Mouse (Mus musculus) embryonic facial prominence, embryonic 15.5 days (tissue): Measurements from ENCODE around the gene Gmds. TPM values are rescaled to one million over a fixed set of nuclear protein-coding genes. Genes with fewer than 3 reads are reported as not detected.

ENCODE experiments used
- ATAC-seq: fragments of 200-750 bp; cut with Nextera tagmentation; 2 replicates; pipeline ENCODE4 v1.8.0; 2017; ENCODE audit warnings: low read depth, moderate TSS enrichment; ENCODE audit not compliant: insufficient number of reproducible peaks, low FRiP score, low TSS enrichment
- H3K27ac ChIP-seq: fragments of 300-500 bp; sonication (generic); replicated peaks from 2 replicates; pipeline ENCODE4 v1.5.1; 2015; ENCODE audit warnings: mild to moderate bottlenecking, inconsistent platforms
- H3K27me3 ChIP-seq: fragments of 300-500 bp; sonication (generic); 2 replicates; pipeline ENCODE4 v1.6.1; 2015; ENCODE audit warnings: inconsistent platforms
- H3K36me3 ChIP-seq: fragments of 300-500 bp; sonication (generic); 2 replicates; pipeline ENCODE4 v1.6.1; 2015; ENCODE audit warnings: mild to moderate bottlenecking, inconsistent platforms
- H3K4me1 ChIP-seq: fragments of 300-500 bp; sonication (generic); 2 replicates; pipeline ENCODE4 v1.6.1; 2015; ENCODE audit warnings: inconsistent platforms
- H3K4me2 ChIP-seq: fragments of 300-500 bp; sonication (generic); replicated peaks from 2 replicates; pipeline ENCODE4 v1.6.1; 2015; ENCODE audit warnings: mild to moderate bottlenecking, inconsistent platforms
- H3K4me3 ChIP-seq: fragments of 300-500 bp; sonication (generic); replicated peaks from 2 replicates; pipeline ENCODE4 v1.5.1; 2015; ENCODE audit warnings: mild to moderate bottlenecking, inconsistent platforms
- H3K9ac ChIP-seq: fragments of 300-500 bp; sonication (generic); 2 replicates; pipeline ENCODE4 v1.6.1; 2015; ENCODE audit warnings: inconsistent platforms
- H3K9me3 ChIP-seq: fragments of 300-500 bp; sonication (generic); replicated peaks from 2 replicates; pipeline ENCODE4 v1.6.1; 2016; ENCODE audit warnings: inconsistent platforms
- WGBS: fragments of 180-500 bp; shearing (Covaris S2); methylation state at CpG from one replicate; pipeline ENCODE4 v1.1.7; 2015; 5-methylcytosine and 5-hydroxymethylcytosine counted together
- polyA plus RNA-seq: library from polyadenylated mRNA; unstranded; fragments of >200 nt; fragmentation: Nextera tagmentation; extraction: Ambion mirVana; gene quantifications from 2 replicates; pipeline ENCODE4 v1.2.1, GENCODE M21; 2015

The Gmds gene
- polyA plus RNA-seq, 1 experiment from 2014 or later = 36.3 TPM

- no peak overlapping the region for H3K27ac ChIP-seq
- peaks cover 69% of the 10 kb centered on the region for H3K27me3 ChIP-seq
These were observed 537.7 kb downstream of the Gmds start for GRCm38 (mm10) chr13:31800581-31801576.

GRCm38 (mm10) chr13:31798075-31798474 lies 540.5 kb downstream of the Gmds start:
- Histone ChIP-seq H3K4me3 (no peak overlapping the region), H3K27me3 (peaks cover 53% of the 10 kb centered on the region), H3K4me1 (peaks cover 19% of the 10 kb centered on the region), H3K36me3 (no peaks in the 10 kb centered on the region), H3K9ac (no peak overlapping the region), H3K27ac (no peak overlapping the region), H3K4me2 (no peak overlapping the region), H3K9me3 (no peaks in the 10 kb centered on the region)
- ATAC-seq = no peak
- 33% methylated on average over 9 of the region's 9 CpGs for WGBS

More at GRCm38 (mm10) chr13:31800581-31801576, 537.7 kb downstream of the Gmds start:
- WGBS = 1% methylated on average over 43 of the region's 43 CpGs
- Histone ChIP-seq H3K36me3 (no peaks in the 10 kb centered on the region), H3K4me2 (peak overlapping the region; percentile 64), H3K4me1 (peaks cover 24% of the 10 kb centered on the region), H3K9ac (no peak overlapping the region), H3K4me3 (peak overlapping the region; percentile 40), H3K9me3 (no peaks in the 10 kb centered on the region)
- peak; percentile 86 for ATAC-seq

DNA sequence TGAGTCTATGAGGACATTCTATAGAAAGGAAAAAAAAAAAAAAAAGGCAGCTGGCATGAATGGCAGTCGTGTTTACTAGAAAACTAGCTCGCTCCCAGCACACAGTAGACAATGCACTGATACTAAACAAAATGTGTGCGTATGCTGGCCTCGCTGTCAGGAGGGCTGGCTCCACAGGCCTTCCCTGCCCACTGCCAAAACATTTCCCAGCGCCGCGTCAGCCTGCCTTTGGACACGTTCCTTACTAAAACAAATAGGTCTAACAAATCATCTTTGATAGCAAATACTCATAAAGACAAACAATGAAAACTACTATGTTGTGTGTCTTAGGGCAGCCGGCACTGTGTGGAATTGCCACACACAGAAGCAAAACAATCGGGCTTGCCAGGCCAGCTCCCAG lies 541.2 kb downstream of the Gmds start:
- no peak overlapping the region for H3K4me3 ChIP-seq
- no peak overlapping the region for H3K27ac ChIP-seq
- no peaks in the 10 kb centered on the region for H3K9me3 ChIP-seq
- H3K27me3 ChIP-seq = peaks cover 51% of the 10 kb centered on the region
- WGBS = 63% methylated on average over 10 of the region's 10 CpGs
- no peak overlapping the region for H3K4me2 ChIP-seq
- no peak overlapping the region for H3K9ac ChIP-seq
- H3K36me3 ChIP-seq = no peaks in the 10 kb centered on the region
- H3K4me1 ChIP-seq = peaks cover 24% of the 10 kb centered on the region
- no peak for ATAC-seq

DNA sequence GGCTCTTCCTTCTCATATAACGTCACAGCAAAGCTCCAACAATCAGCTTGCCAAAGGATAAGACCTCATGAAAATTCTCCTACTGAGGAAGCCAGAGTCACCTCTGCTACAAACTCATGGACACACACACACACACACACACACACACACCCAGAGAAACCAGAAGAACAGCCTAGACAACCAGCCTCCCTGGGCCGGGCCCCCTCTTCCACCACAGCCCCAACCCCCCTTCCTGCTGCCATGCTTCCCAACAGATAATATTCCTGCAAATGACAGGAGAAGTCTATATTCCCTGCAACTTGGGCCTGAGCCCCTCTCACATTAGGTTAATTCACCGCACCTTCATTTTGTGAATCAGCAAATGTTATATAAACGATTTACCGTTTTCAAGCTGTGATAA lies 545.4 kb downstream of the Gmds start:
- Histone ChIP-seq H3K27ac (no peak overlapping the region), H3K36me3 (no peaks in the 10 kb centered on the region), H3K4me3 (peak overlapping the region; percentile 25; the same call in 1 of the 2 replicates), H3K27me3 (peaks cover 14% of the 10 kb centered on the region), H3K4me1 (peaks cover 10% of the 10 kb centered on the region; the same call in 1 of the 2 replicates), H3K9me3 (no peaks in the 10 kb centered on the region), H3K4me2 (peak overlapping the region; percentile 43), H3K9ac (no peak overlapping the region)
- WGBS = 24% methylated on average over 5 of the region's 5 CpGs
- no peak for ATAC-seq

- Histone ChIP-seq H3K27me3 (0 out of 2 replicates have a peak, but pooled peaks cover 10% of the 10 kb centered on the region), H3K9me3 (no peaks in the 10 kb centered on the region), H3K4me2 (peak overlapping the region; percentile 43), H3K4me1 (peaks cover 10% of the 10 kb centered on the region; the same call in 1 of the 2 replicates), H3K9ac (no peak overlapping the region), H3K4me3 (peak overlapping the region; percentile 25), H3K27ac (no peak overlapping the region), H3K36me3 (no peaks in the 10 kb centered on the region)
- ATAC-seq = no peak
- 11% methylated on average over 17 of the region's 17 CpGs for WGBS
These were observed 545.9 kb downstream of the Gmds start for GRCm38 (mm10) chr13:31792480-31793132.

- no peak for ATAC-seq
- H3K9me3 ChIP-seq = no peaks in the 10 kb centered on the region
- no peak overlapping the region for H3K4me2 ChIP-seq
- no peak overlapping the region for H3K4me3 ChIP-seq
- 60% methylated on average over 7 of the region's 7 CpGs for WGBS
- H3K36me3 ChIP-seq = no peaks in the 10 kb centered on the region
- no peak overlapping the region for H3K27ac ChIP-seq
- no peaks in the 10 kb centered on the region for H3K4me1 ChIP-seq
- H3K27me3 ChIP-seq = no peaks in the 10 kb centered on the region
- no peak overlapping the region for H3K9ac ChIP-seq
These were observed 553.8 kb downstream of the Gmds start for GRCm38 (mm10) chr13:31784757-31785156.

DNA sequence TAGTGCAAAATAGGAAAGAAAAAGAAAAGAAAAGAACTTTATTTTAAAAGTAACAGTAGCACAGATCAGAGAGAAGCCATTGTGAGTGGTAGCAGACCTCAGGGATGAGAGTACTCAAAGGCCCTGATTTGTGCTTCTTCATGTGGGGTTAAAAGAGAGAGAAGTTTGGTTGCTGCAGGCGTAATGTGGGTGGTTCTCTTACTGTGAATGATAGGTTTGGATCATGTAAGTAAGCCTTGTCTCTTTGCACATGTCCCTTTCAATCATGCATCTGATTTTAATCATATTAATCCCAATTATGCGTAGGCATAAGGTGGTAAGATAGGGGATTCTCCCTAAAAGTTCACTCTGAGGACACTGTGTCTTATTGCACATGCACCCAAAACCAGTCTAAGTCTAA lies 556.5 kb downstream of the Gmds start:
- no peaks in the 10 kb centered on the region for H3K9me3 ChIP-seq
- no peaks in the 10 kb centered on the region for H3K27me3 ChIP-seq
- no peak overlapping the region for H3K9ac ChIP-seq
- H3K4me3 ChIP-seq = no peak overlapping the region
- no peaks in the 10 kb centered on the region for H3K36me3 ChIP-seq
- ATAC-seq = no peak
- no peak overlapping the region for H3K27ac ChIP-seq
- 0 out of 2 replicates have a peak, but pooled peaks cover 3% of the 10 kb centered on the region for H3K4me1 ChIP-seq
- no peak overlapping the region for H3K4me2 ChIP-seq
- WGBS = 75% methylated on average over 2 of the region's 2 CpGs

DNA sequence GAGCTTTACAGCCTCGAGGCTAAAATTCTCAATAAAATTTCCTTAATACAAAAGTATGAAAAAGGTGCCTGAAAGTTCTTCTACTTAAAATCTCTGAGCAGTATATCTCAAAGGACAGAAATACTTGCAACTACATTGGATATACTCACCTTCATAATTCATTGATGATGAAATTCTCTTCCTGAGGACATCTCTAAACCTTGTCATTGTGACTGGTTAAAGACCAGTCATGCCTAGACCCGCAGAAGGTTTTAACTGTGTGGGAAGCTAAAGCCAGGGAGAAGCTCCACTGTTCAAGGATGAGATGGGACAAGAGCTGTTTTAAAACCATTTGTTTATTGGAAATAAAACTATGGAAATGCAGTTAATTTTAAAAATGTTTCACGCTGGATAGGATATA lies 558.2 kb downstream of the Gmds start:
- 90% methylated on average over 3 of the region's 3 CpGs for WGBS
- Histone ChIP-seq H3K4me1 (0 out of 2 replicates have a peak, but pooled peaks cover 3% of the 10 kb centered on the region), H3K27ac (no peak overlapping the region), H3K36me3 (no peaks in the 10 kb centered on the region), H3K4me2 (no peak overlapping the region), H3K9me3 (no peaks in the 10 kb centered on the region), H3K9ac (no peak overlapping the region), H3K27me3 (no peaks in the 10 kb centered on the region), H3K4me3 (no peak overlapping the region)
- ATAC-seq = no peak

DNA sequence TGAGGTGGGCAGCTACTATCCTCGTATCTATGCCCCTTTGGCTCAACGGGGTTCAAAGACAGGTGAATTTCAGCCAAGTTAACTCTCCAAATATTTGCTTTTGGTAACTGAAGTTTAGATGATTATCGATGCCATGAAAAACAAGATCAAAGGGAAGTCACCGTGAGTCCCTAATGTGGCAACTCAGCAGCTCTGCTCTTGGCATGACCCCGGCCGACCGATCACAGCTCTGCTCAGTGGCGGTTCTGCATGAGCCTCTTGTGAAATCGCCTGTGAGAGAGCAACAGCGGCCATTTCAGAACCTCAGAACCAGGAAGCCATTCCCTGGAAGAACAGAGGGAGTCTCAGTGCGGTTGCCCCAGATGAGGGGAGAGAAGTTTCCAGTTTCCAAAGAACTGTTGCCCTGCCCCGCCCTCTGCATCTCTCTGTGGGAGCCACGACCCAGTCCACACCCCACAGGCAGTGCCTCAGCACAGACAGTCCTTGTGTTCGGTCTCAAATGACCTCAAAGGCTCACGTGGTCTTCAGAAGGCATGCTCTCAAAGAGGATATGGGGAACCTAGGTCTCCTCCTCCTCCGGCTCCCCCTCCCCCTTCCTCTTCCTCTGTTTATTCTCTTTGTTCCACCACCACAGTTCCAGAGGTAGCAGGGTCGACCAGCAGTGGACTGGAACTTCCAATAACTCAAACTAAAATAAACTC lies 559.1 kb downstream of the Gmds start:
- H3K9me3 ChIP-seq = no peaks in the 10 kb centered on the region
- ATAC-seq = no peak
- no peaks in the 10 kb centered on the region for H3K27me3 ChIP-seq
- H3K9ac ChIP-seq = no peak overlapping the region
- no peak overlapping the region for H3K4me3 ChIP-seq
- H3K27ac ChIP-seq = no peak overlapping the region
- H3K4me2 ChIP-seq = no peak overlapping the region
- 63% methylated on average over 17 of the region's 17 CpGs for WGBS
- H3K4me1 ChIP-seq = 0 out of 2 replicates have a peak, but pooled peaks cover 3% of the 10 kb centered on the region
- H3K36me3 ChIP-seq = no peaks in the 10 kb centered on the region

- H3K4me2 ChIP-seq = no peak overlapping the region
- no peaks in the 10 kb centered on the region for H3K36me3 ChIP-seq
- no peak overlapping the region for H3K9ac ChIP-seq
- H3K4me3 ChIP-seq = no peak overlapping the region
- WGBS = 46% methylated on average over 5 of the region's 5 CpGs
- no peaks in the 10 kb centered on the region for H3K9me3 ChIP-seq
- no peak for ATAC-seq
- no peak overlapping the region for H3K27ac ChIP-seq
- no peaks in the 10 kb centered on the region for H3K27me3 ChIP-seq
- H3K4me1 ChIP-seq = 0 out of 2 replicates have a peak, but pooled peaks cover 3% of the 10 kb centered on the region
These were observed 562.8 kb downstream of the Gmds start for GRCm38 (mm10) chr13:31775762-31776161.

DNA sequence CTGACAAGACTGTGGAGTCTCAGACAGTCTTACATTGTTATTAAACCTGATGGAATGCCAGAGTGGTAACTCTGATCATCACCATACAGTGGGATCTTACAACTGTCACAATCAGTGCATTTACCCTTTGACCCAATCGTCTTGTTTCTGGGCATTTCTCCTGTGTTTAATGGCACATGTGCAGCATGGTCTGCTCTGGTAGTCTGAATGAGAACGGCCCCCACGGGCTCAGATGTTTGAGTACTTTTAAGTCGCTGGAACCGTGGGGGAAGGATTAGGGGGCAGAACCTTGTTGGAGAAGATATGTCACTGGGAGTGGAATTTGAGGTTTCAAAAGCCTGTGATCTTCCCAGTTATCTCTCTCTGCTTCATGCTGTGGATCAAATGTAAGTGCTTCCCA lies 565.7 kb downstream of the Gmds start:
- no peaks in the 10 kb centered on the region for H3K36me3 ChIP-seq
- H3K4me3 ChIP-seq = no peak overlapping the region
- H3K9ac ChIP-seq = no peak overlapping the region
- ATAC-seq = no peak
- H3K27me3 ChIP-seq = no peaks in the 10 kb centered on the region
- WGBS = 70% methylated on average over 5 of the region's 5 CpGs
- H3K9me3 ChIP-seq = no peaks in the 10 kb centered on the region
- no peak overlapping the region for H3K4me2 ChIP-seq
- no peak overlapping the region for H3K27ac ChIP-seq
- no peaks in the 10 kb centered on the region for H3K4me1 ChIP-seq
